Mouse (Mus musculus): Measurements from ENCODE around the gene Vmn2r102. TPM values are rescaled to one million over a fixed set of nuclear protein-coding genes. Genes with fewer than 3 reads are reported as not detected.

Vmn2r102 gene
- not detected for total RNA-seq (2021)
- long read RNA-seq = 0 reads

DNA sequence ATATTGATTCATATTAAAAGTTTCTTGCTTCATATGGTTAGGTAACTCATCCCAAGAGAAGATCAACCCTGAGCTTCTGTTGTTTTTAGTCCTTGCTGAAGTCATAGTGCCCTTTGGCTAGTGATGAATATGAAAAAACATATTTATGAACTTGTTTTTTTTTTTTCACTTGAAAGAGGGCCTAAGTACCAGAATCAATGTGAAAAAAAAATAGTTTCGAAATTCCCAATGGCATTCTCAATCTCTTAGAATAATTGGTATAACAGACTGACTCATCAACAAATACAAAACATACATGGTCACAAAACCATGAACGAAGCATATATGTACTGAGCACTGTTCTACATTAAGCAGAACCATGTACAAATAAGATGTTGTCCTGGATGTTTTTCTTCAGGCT is at the start of gene Vmn2r102:
Vmn2r102 (plus strand) TSS at position 301 of the 400 bp plus-strand sequence.
- no peak for DNase-seq (ENCODE audit: low spot score in 2 of 2)

DNA sequence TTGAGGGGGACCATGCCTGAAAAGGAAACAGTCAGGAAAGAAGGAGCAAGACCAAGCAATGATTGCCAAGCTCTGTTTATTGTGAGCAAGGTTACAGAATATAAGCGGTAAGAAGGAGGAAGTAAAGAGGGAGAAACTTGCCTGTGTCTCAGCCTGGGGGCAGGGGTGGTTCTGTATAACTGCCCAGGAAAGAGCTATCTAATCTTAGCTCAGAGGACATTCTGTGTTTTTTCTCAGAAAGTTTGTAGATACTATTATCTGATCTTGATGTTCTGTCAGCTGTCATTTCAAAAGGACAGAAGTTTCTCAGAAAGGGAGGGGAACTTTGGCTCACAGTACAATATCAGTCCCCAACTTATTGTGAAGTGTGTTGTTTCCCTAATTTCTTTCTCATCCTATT is 30.8 kb upstream of the Vmn2r102 start:
- DNase-seq (ENCODE audit: low spot score in 2 of 2) = no peak

DNA sequence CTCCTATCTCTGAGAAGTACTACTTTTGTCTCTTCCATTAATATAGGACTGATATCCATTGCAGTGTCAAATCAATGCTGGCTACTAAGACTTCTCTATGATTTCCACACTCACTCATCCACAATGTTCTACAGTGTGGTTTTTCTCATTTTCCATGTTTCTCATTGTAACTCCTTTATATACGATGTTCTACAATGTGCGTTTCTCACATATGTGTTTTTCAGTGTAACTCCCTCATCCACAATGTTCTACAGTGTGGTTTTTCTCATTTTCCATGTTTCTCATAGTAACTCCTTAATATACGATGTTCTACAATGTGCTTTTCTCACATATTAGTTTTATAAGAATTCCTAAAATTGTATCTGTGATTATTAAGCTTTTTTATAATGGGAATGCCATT is 1.7 kb upstream of the Vmn2r102 start:
- no peak for DNase-seq (ENCODE audit: low spot score in 2 of 2)

- DNase-seq (ENCODE audit: low spot score in 2 of 2) = no peak
Observed at GRCm38 (mm10) chr17:19692062-19692461, 31.9 kb downstream of the Vmn2r102 start.

Other genes with a start within 250 kb of the Vmn2r102 start
- gene Vmn2r100, start 155.6 kb upstream of the Vmn2r102 start, total RNA-seq (2021) = not detected
- not detected for gene Vmn2r101, start 83.1 kb upstream of the Vmn2r102 start, total RNA-seq (2021)
- gene Vmn2r103, start 113.0 kb downstream of the Vmn2r102 start, total RNA-seq (2021) = not detected

Data from layer of hippocampus, postnatal 10 days (tissue).